Mouse (Mus musculus) brown adipose tissue, adult 24 weeks (tissue): ENCODE results near the gene Wnt16. TPM values are rescaled to one million over a fixed set of nuclear protein-coding genes. Genes with fewer than 3 reads are reported as not detected.
"Not testable (repeated sequence)": the region's sequence is repeated elsewhere in the genome, so short reads cannot be mapped to it uniquely, and the experiment has no call there.

ENCODE experiments used
- H3K27ac ChIP-seq: fragments of 200-500 bp; replicated peaks from 2 replicates; pipeline ENCODE4 v1.5.1; 2012; ENCODE audit warnings: low read depth, mild to moderate bottlenecking, low read length
- H3K4me1 ChIP-seq: fragments of 200-500 bp; 2 replicates; pipeline ENCODE4 v1.6.1; 2012; ENCODE audit warnings: low read length, mixed read lengths; ENCODE audit not compliant: control insufficient read depth, insufficient read depth, insufficient read length
- H3K4me3 ChIP-seq: fragments of 200-500 bp; 2 replicates; pipeline ENCODE4 v1.5.1; 2012; ENCODE audit warnings: low read depth, mild to moderate bottlenecking, low read length, moderate library complexity; ENCODE audit not compliant: insufficient read depth
- polyA plus RNA-seq: library from polyadenylated mRNA; stranded (reverse); fragments of >200 nt; gene quantifications from 2 replicates; pipeline ENCODE4 v1.2.4, GENCODE M21; 2012; ENCODE audit not compliant: missing spikeins, insufficient read depth, insufficient read length

Wnt16 gene
- not detected in 2 replicates for polyA plus RNA-seq

GRCm38 (mm10) chr6:22288004-22288736, at the start of gene Wnt16:
Wnt16 (plus strand) TSS chr6:22288227.
- Histone ChIP-seq H3K4me3 (no peak within 1 kb of the TSS), H3K4me1 (no peaks in the 10 kb centered on the region), H3K27ac (no peak within 1 kb of the TSS)

GRCm38 (mm10) chr6:22243321-22243720, 44.7 kb upstream of the Wnt16 start:
- Histone ChIP-seq H3K4me3 (no peak overlapping the region), H3K27ac (no peak overlapping the region)

GRCm38 (mm10) chr6:22246696-22247095, 41.3 kb upstream of the Wnt16 start:
- Histone ChIP-seq H3K4me3 (no peak overlapping the region), H3K4me1 (no peaks in the 10 kb centered on the region), H3K27ac (no peak overlapping the region)

More at GRCm38 (mm10) chr6:22243321-22243720, 44.7 kb upstream of the Wnt16 start:
- no peaks in the 10 kb centered on the region for H3K4me1 ChIP-seq

GRCm38 (mm10) chr6:22258784-22259183, 29.2 kb upstream of the Wnt16 start:
- H3K4me3 ChIP-seq: no peak overlapping the region
- H3K27ac ChIP-seq: no peak overlapping the region
- H3K4me1 ChIP-seq: no peaks in the 10 kb centered on the region

- Histone ChIP-seq H3K4me3 (no peak overlapping the region), H3K4me1 (no peaks in the 10 kb centered on the region), H3K27ac (no peak overlapping the region)
Measured at GRCm38 (mm10) chr6:22262519-22262918, 25.5 kb upstream of the Wnt16 start.

- not testable (repeated sequence) for H3K4me1 ChIP-seq, H3K4me3 ChIP-seq, H3K27ac ChIP-seq
Measured at GRCm38 (mm10) chr6:22264094-22264493, 23.9 kb upstream of the Wnt16 start.

- Histone ChIP-seq H3K4me3 (no peak overlapping the region), H3K27ac (no peak overlapping the region), H3K4me1 (no peaks in the 10 kb centered on the region)
Measured at GRCm38 (mm10) chr6:22266018-22266417, 22.0 kb upstream of the Wnt16 start.

GRCm38 (mm10) chr6:22267807-22268667, 20.0 kb upstream of the Wnt16 start:
- no peak overlapping the region for H3K4me3 ChIP-seq
- no peaks in the 10 kb centered on the region for H3K4me1 ChIP-seq
- no peak overlapping the region for H3K27ac ChIP-seq

GRCm38 (mm10) chr6:22268677-22269076, 19.4 kb upstream of the Wnt16 start:
- no peak overlapping the region for H3K27ac ChIP-seq
- H3K4me3 ChIP-seq: no peak overlapping the region
- H3K4me1 ChIP-seq: no peaks in the 10 kb centered on the region

- no peaks in the 10 kb centered on the region for H3K4me1 ChIP-seq
- no peak overlapping the region for H3K27ac ChIP-seq
- H3K4me3 ChIP-seq: no peak overlapping the region
Measured at GRCm38 (mm10) chr6:22269840-22270521, 18.0 kb upstream of the Wnt16 start.

- Histone ChIP-seq H3K4me3 (no peak overlapping the region), H3K27ac (no peak overlapping the region), H3K4me1 (peaks cover 2% of the 10 kb centered on the region; the same call in 1 of the 2 replicates)
Measured at GRCm38 (mm10) chr6:22277941-22278340, 10.1 kb upstream of the Wnt16 start.

- Histone ChIP-seq H3K4me3 (peak overlapping the region; percentile 2; the same call in 1 of the 2 replicates), H3K4me1 (peaks cover 2% of the 10 kb centered on the region; the same call in 1 of the 2 replicates), H3K27ac (no peak overlapping the region)
Measured at GRCm38 (mm10) chr6:22280217-22280861, 7.7 kb upstream of the Wnt16 start.

- Histone ChIP-seq H3K27ac (no peak overlapping the region), H3K4me1 (peaks cover 2% of the 10 kb centered on the region; the same call in 1 of the 2 replicates)
Measured at GRCm38 (mm10) chr6:22282405-22282804, 5.6 kb upstream of the Wnt16 start.

GRCm38 (mm10) chr6:22288737-22289460, 872 bp downstream of the Wnt16 start:
- H3K4me1 ChIP-seq: no peaks in the 10 kb centered on the region
- H3K4me3 ChIP-seq: 0 out of 2 replicates have a peak overlapping the region, but pooled peaks have one; percentile 8
- no peak overlapping the region for H3K27ac ChIP-seq

More at GRCm38 (mm10) chr6:22282405-22282804, 5.6 kb upstream of the Wnt16 start:
- H3K4me3 ChIP-seq: no peak overlapping the region
